Mouse (Mus musculus) kidney, embryonic 15.5 days (tissue): ENCODE measurements around the gene Vdr. TPM values are rescaled to one million over a fixed set of nuclear protein-coding genes. Genes with fewer than 3 reads are reported as not detected.

Experiments used
- ATAC-seq: fragments of 200-750 bp; cut with Nextera tagmentation; replicated peaks from 2 replicates; pipeline ENCODE4 v1.8.0; 2017; ENCODE audit warnings: moderate TSS enrichment; ENCODE audit not compliant: low FRiP score
- H3K27ac ChIP-seq: fragments of 300-500 bp; sonication (generic); 2 replicates; pipeline ENCODE4 v1.5.1; 2015; ENCODE audit warnings: mild to moderate bottlenecking, inconsistent platforms
- H3K27me3 ChIP-seq: fragments of 300-500 bp; sonication (generic); 2 replicates; pipeline ENCODE4 v1.6.1; 2015; ENCODE audit warnings: inconsistent platforms
- H3K36me3 ChIP-seq: fragments of 300-500 bp; sonication (generic); 2 replicates; pipeline ENCODE4 v1.6.1; 2015; ENCODE audit warnings: inconsistent platforms
- H3K4me1 ChIP-seq: fragments of 300-500 bp; sonication (generic); 2 replicates; pipeline ENCODE4 v1.6.1; 2015; ENCODE audit warnings: inconsistent platforms
- H3K4me2 ChIP-seq: fragments of 300-500 bp; sonication (generic); 2 replicates; pipeline ENCODE4 v1.6.1; 2015; ENCODE audit warnings: moderate library complexity, mild to moderate bottlenecking, inconsistent platforms
- H3K4me3 ChIP-seq: fragments of 300-500 bp; sonication (generic); replicated peaks from 2 replicates; pipeline ENCODE4 v1.5.1; 2015; ENCODE audit warnings: mild to moderate bottlenecking, inconsistent platforms
- H3K9ac ChIP-seq: fragments of 300-500 bp; sonication (generic); 2 replicates; pipeline ENCODE4 v1.6.1; 2015; ENCODE audit warnings: mild to moderate bottlenecking, inconsistent platforms
- H3K9me3 ChIP-seq: fragments of 300-500 bp; sonication (generic); replicated peaks from 2 replicates; pipeline ENCODE4 v1.6.1; 2016; ENCODE audit warnings: inconsistent platforms
- whole genome bisulfite sequencing: fragments of 180-500 bp; shearing (Covaris S2); methylation state at CpG from one replicate; pipeline ENCODE4 v1.1.7; 2015; ENCODE audit warnings: mixed read lengths; 5-methylcytosine and 5-hydroxymethylcytosine counted together
- polyA plus RNA-seq: library from polyadenylated mRNA; unstranded; fragments of >200 nt; fragmentation: Nextera tagmentation; extraction: Ambion mirVana; gene quantifications from 2 replicates; pipeline ENCODE4 v1.2.1, GENCODE M21; 2015

Vdr gene
- polyA plus RNA-seq, 1 experiment from 2014 or later = 6.5 TPM

- Histone ChIP-seq H3K9ac (no peak overlapping the region), H3K9me3 (no peaks in the 10 kb centered on the region), H3K4me2 (no peak overlapping the region), H3K36me3 (no peaks in the 10 kb centered on the region), H3K27me3 (no peaks in the 10 kb centered on the region), H3K4me3 (no peak overlapping the region), H3K27ac (peak overlapping the region; percentile 74), H3K4me1 (peaks cover 48% of the 10 kb centered on the region)
- no peak; the same call in 1 of the 2 replicates for ATAC-seq
- WGBS = 64% methylated on average over 16 of the region's 16 CpGs
Observed at GRCm38 (mm10) chr15:97896861-97897654, 13.4 kb downstream of the Vdr start.

- WGBS = 67% methylated on average over 9 of the region's 9 CpGs
- peaks cover 50% of the 10 kb centered on the region for H3K4me1 ChIP-seq
- H3K4me2 ChIP-seq = no peak overlapping the region
- no peaks in the 10 kb centered on the region for H3K36me3 ChIP-seq
- H3K27ac ChIP-seq = peak overlapping the region; percentile 74
- H3K9ac ChIP-seq = no peak overlapping the region
- H3K9me3 ChIP-seq = no peaks in the 10 kb centered on the region
- no peak overlapping the region for H3K4me3 ChIP-seq
- peak; percentile 61 for ATAC-seq
- H3K27me3 ChIP-seq = no peaks in the 10 kb centered on the region
Observed at GRCm38 (mm10) chr15:97896347-97896746, 14.1 kb downstream of the Vdr start.

- H3K4me2 ChIP-seq = no peak overlapping the region
- 45% methylated on average over 12 of the region's 12 CpGs for WGBS
- ATAC-seq = no peak
- H3K4me1 ChIP-seq = peaks cover 50% of the 10 kb centered on the region
- peak overlapping the region; percentile 74 for H3K27ac ChIP-seq
- H3K4me3 ChIP-seq = no peak overlapping the region
- no peaks in the 10 kb centered on the region for H3K27me3 ChIP-seq
- H3K9ac ChIP-seq = no peak overlapping the region
- no peaks in the 10 kb centered on the region for H3K36me3 ChIP-seq
- no peaks in the 10 kb centered on the region for H3K9me3 ChIP-seq
Observed at GRCm38 (mm10) chr15:97895847-97896246, 14.6 kb downstream of the Vdr start.

- Histone ChIP-seq H3K27ac (no peak overlapping the region), H3K4me3 (no peak overlapping the region), H3K4me1 (peaks cover 38% of the 10 kb centered on the region), H3K9me3 (no peaks in the 10 kb centered on the region), H3K27me3 (no peaks in the 10 kb centered on the region), H3K4me2 (no peak overlapping the region), H3K9ac (no peak overlapping the region), H3K36me3 (no peaks in the 10 kb centered on the region)
- ATAC-seq = no peak
- WGBS = 48% methylated on average over 8 of the region's 8 CpGs
Observed at GRCm38 (mm10) chr15:97892506-97892905, 17.9 kb downstream of the Vdr start.

GRCm38 (mm10) chr15:97890450-97890849 is 20.0 kb downstream of the Vdr start:
- H3K36me3 ChIP-seq = no peaks in the 10 kb centered on the region
- no peak overlapping the region for H3K4me3 ChIP-seq
- H3K27me3 ChIP-seq = no peaks in the 10 kb centered on the region
- WGBS = 91% methylated on average over 10 of the region's 10 CpGs
- no peak overlapping the region for H3K9ac ChIP-seq
- H3K9me3 ChIP-seq = no peaks in the 10 kb centered on the region
- H3K4me1 ChIP-seq = peaks cover 17% of the 10 kb centered on the region
- no peak overlapping the region for H3K4me2 ChIP-seq
- no peak overlapping the region for H3K27ac ChIP-seq
- no peak for ATAC-seq

GRCm38 (mm10) chr15:97890017-97890416 is 20.4 kb downstream of the Vdr start:
- ATAC-seq = no peak
- 61% methylated on average over 11 of the region's 11 CpGs for WGBS
- no peak overlapping the region for H3K4me2 ChIP-seq
- no peak overlapping the region for H3K9ac ChIP-seq
- H3K27me3 ChIP-seq = no peaks in the 10 kb centered on the region
- no peak overlapping the region for H3K4me3 ChIP-seq
- no peaks in the 10 kb centered on the region for H3K9me3 ChIP-seq
- no peaks in the 10 kb centered on the region for H3K36me3 ChIP-seq
- H3K27ac ChIP-seq = no peak overlapping the region
- H3K4me1 ChIP-seq = peaks cover 13% of the 10 kb centered on the region

GRCm38 (mm10) chr15:97887541-97888016 is 22.9 kb downstream of the Vdr start:
- 73% methylated on average over 10 of the region's 10 CpGs for WGBS
- no peak for ATAC-seq
- no peak overlapping the region for H3K27ac ChIP-seq
- no peaks in the 10 kb centered on the region for H3K36me3 ChIP-seq
- no peak overlapping the region for H3K4me2 ChIP-seq
- H3K4me1 ChIP-seq = peaks cover 7% of the 10 kb centered on the region; the same call in 1 of the 2 replicates
- H3K9me3 ChIP-seq = no peaks in the 10 kb centered on the region
- H3K27me3 ChIP-seq = no peaks in the 10 kb centered on the region
- H3K4me3 ChIP-seq = no peak overlapping the region
- H3K9ac ChIP-seq = no peak overlapping the region

GRCm38 (mm10) chr15:97881423-97881822 is 29.0 kb downstream of the Vdr start:
- 83% methylated on average over 8 of the region's 8 CpGs for WGBS
- Histone ChIP-seq H3K4me1 (no peaks in the 10 kb centered on the region), H3K9me3 (no peaks in the 10 kb centered on the region)

GRCm38 (mm10) chr15:97880441-97880840 is 30.0 kb downstream of the Vdr start:
- no peaks in the 10 kb centered on the region for H3K36me3 ChIP-seq
- no peaks in the 10 kb centered on the region for H3K4me1 ChIP-seq
- H3K4me2 ChIP-seq = no peak overlapping the region
- H3K4me3 ChIP-seq = no peak overlapping the region
- no peak overlapping the region for H3K9ac ChIP-seq
- ATAC-seq = no peak
- H3K27me3 ChIP-seq = no peaks in the 10 kb centered on the region
- WGBS = 81% methylated on average over 9 of the region's 9 CpGs
- no peaks in the 10 kb centered on the region for H3K9me3 ChIP-seq
- H3K27ac ChIP-seq = no peak overlapping the region

More at GRCm38 (mm10) chr15:97881423-97881822, 29.0 kb downstream of the Vdr start:
- H3K27ac ChIP-seq = no peak overlapping the region
- no peak overlapping the region for H3K9ac ChIP-seq
- H3K36me3 ChIP-seq = no peaks in the 10 kb centered on the region
- H3K4me2 ChIP-seq = no peak overlapping the region
- no peak overlapping the region for H3K4me3 ChIP-seq
- H3K27me3 ChIP-seq = no peaks in the 10 kb centered on the region
- ATAC-seq = no peak

- no peaks in the 10 kb centered on the region for H3K36me3 ChIP-seq
- H3K4me3 ChIP-seq = no peak overlapping the region
- peaks cover 3% of the 10 kb centered on the region; the same call in 1 of the 2 replicates for H3K4me1 ChIP-seq
- H3K9ac ChIP-seq = no peak overlapping the region
- 50% methylated on average over 7 of the region's 7 CpGs for WGBS
- no peak overlapping the region for H3K4me2 ChIP-seq
- no peak overlapping the region for H3K27ac ChIP-seq
- no peak for ATAC-seq
- H3K27me3 ChIP-seq = no peaks in the 10 kb centered on the region
- H3K9me3 ChIP-seq = no peaks in the 10 kb centered on the region
Observed at GRCm38 (mm10) chr15:97878696-97879328, 31.6 kb downstream of the Vdr start.

GRCm38 (mm10) chr15:97875784-97876183 is 34.6 kb downstream of the Vdr start:
- WGBS = 90% methylated on average over 8 of the region's 8 CpGs
- no peaks in the 10 kb centered on the region for H3K36me3 ChIP-seq

GRCm38 (mm10) chr15:97873717-97874116 is 36.7 kb downstream of the Vdr start:
- Histone ChIP-seq H3K4me3 (no peak overlapping the region), H3K36me3 (no peaks in the 10 kb centered on the region), H3K4me1 (peaks cover 7% of the 10 kb centered on the region; the same call in 1 of the 2 replicates), H3K9me3 (no peaks in the 10 kb centered on the region), H3K4me2 (no peak overlapping the region), H3K27ac (no peak overlapping the region), H3K9ac (no peak overlapping the region), H3K27me3 (no peaks in the 10 kb centered on the region)
- ATAC-seq = peak; percentile 62; the same call in 1 of the 2 replicates
- 42% methylated on average over 9 of the region's 9 CpGs for WGBS

More at GRCm38 (mm10) chr15:97875784-97876183, 34.6 kb downstream of the Vdr start:
- no peaks in the 10 kb centered on the region for H3K9me3 ChIP-seq
- H3K4me3 ChIP-seq = no peak overlapping the region
- H3K27me3 ChIP-seq = no peaks in the 10 kb centered on the region
- H3K4me2 ChIP-seq = no peak overlapping the region
- peaks cover 7% of the 10 kb centered on the region; the same call in 1 of the 2 replicates for H3K4me1 ChIP-seq
- no peak overlapping the region for H3K9ac ChIP-seq
- H3K27ac ChIP-seq = no peak overlapping the region
- no peak for ATAC-seq
